Mouse (Mus musculus): ENCODE measurements at regions not wholly inside any gene's neighbourhood (a gene's known extent, or its start where the extent isn't known, plus 50 kb on each side); places are given as distances from the start of the nearest gene placed in this dataset.

GRCm38 (mm10) chr13:71507956-71508401 is 455.5 kb downstream of the Irx1 start:
- DNase-seq (ENCODE audit: extremely low read depth), result no peak
- H3K27me3 ChIP-seq (replicated peaks), result no peaks in the 10 kb centered on the region
- H3K27ac ChIP-seq (ENCODE audit: insufficient read depth, low read depth), result no peak overlapping the region
- no peak for TF ChIP-seq RAD21 (IDR thresholded peaks at IDR 0.05; ENCODE audit: low read depth, low read length)
- no peak for TF ChIP-seq MYC (IDR thresholded peaks at IDR 0.05; ENCODE audit: low read depth, low read length)
- TF ChIP-seq IRF4 (IDR thresholded peaks at IDR 0.05; ENCODE audit: low read depth, low read length), result no peak
- in situ Hi-C loops (cut with MboI; ENCODE audit: low pct_ligation_motif_present, low pct_unique_long_range_greater_than_20kb, low sequenced_read_pairs), result no loop called here
- no peaks in the 10 kb centered on the region for H3K36me3 ChIP-seq (replicated peaks in 1 of 2; ENCODE audit: control insufficient read depth in 1 of 2, insufficient read depth in 1 of 2, low read length in 1 of 2)
- H3K4me1 ChIP-seq (ENCODE audit: control insufficient read depth in 1 of 2, insufficient read depth in 2 of 2), result no peaks in the 10 kb centered on the region
- H3K4me2 ChIP-seq (ENCODE audit: insufficient read depth, low read depth, poor library complexity, severe bottlenecking), result no peak overlapping the region
- H3K9me3 ChIP-seq (replicated peaks; ENCODE audit: low read length), result no peaks in the 10 kb centered on the region
- H3K4me3 ChIP-seq (replicated peaks in 1 of 3; ENCODE audit: low read depth in 2 of 3, low read length in 2 of 3, poor library complexity in 1 of 3), result no peak overlapping the region
- dilution Hi-C loops (cut with MboI; ENCODE audit: extremely low pct_ligation_motif_present, extremely low pct_unique_long_range_greater_than_20kb, low sequenced_read_pairs), result no loop called here
- H3K9ac ChIP-seq (ENCODE audit: insufficient read depth, low read depth), result no peak overlapping the region
- H3K79me2 ChIP-seq (replicated peaks; ENCODE audit: control insufficient read depth, extremely low read depth, insufficient read depth, poor library complexity, severe bottlenecking), result no peaks in the 10 kb centered on the region

GRCm38 (mm10) chr13:71507421-71507931 is 456.0 kb downstream of the Irx1 start:
- in situ Hi-C loops (cut with MboI; ENCODE audit: low pct_ligation_motif_present, low pct_unique_long_range_greater_than_20kb, low sequenced_read_pairs), result no loop called here
- Histone ChIP-seq H3K36me3 (replicated peaks in 1 of 2; ENCODE audit: control insufficient read depth in 1 of 2, insufficient read depth in 1 of 2, low read length in 1 of 2) (no peaks in the 10 kb centered on the region), H3K9me3 (replicated peaks; ENCODE audit: low read length) (no peaks in the 10 kb centered on the region), H3K27ac (ENCODE audit: insufficient read depth, low read depth) (no peak overlapping the region), H3K4me2 (ENCODE audit: insufficient read depth, low read depth, poor library complexity, severe bottlenecking) (no peak overlapping the region), H3K4me1 (ENCODE audit: control insufficient read depth in 1 of 2, insufficient read depth in 2 of 2) (no peaks in the 10 kb centered on the region), H3K79me2 (replicated peaks; ENCODE audit: control insufficient read depth, extremely low read depth, insufficient read depth, poor library complexity, severe bottlenecking) (no peaks in the 10 kb centered on the region), H3K9ac (ENCODE audit: insufficient read depth, low read depth) (no peak overlapping the region), H3K4me3 (replicated peaks in 1 of 3; ENCODE audit: low read depth in 2 of 3, low read length in 2 of 3, poor library complexity in 1 of 3) (no peak overlapping the region), H3K27me3 (replicated peaks) (no peaks in the 10 kb centered on the region)
- TF ChIP-seq ETS1 (conservative IDR thresholded peaks at IDR 0.05; ENCODE audit: low read depth, low read length) (no peak), NRF1 (IDR thresholded peaks at IDR 0.05; ENCODE audit: low read depth, low read length) (no peak), TCF12 (IDR thresholded peaks at IDR 0.05; ENCODE audit: low read depth, low read length) (no peak), TBP (conservative IDR thresholded peaks at IDR 0.05; ENCODE audit: low read depth, low read length) (no peak), PAX5 (IDR thresholded peaks at IDR 0.05; ENCODE audit: low read length) (no peak), MYC (IDR thresholded peaks at IDR 0.05; ENCODE audit: low read depth, low read length) (no peak), EP300 (IDR thresholded peaks at IDR 0.05; ENCODE audit: low read length) (no peak), MAFK (IDR thresholded peaks at IDR 0.05; ENCODE audit: insufficient replicate concordance, low read length) (no peak), IRF4 (IDR thresholded peaks at IDR 0.05; ENCODE audit: low read depth, low read length) (no peak), JUN (IDR thresholded peaks at IDR 0.05; ENCODE audit: insufficient read depth, low read depth, low read length) (no peak), MXI1 (IDR thresholded peaks at IDR 0.05; ENCODE audit: low read depth, low read length) (no peak), POLR2A (IDR thresholded peaks at IDR 0.05; ENCODE audit: low read depth, low read length) (no peak), GABPA (IDR thresholded peaks at IDR 0.05; ENCODE audit: insufficient replicate concordance, low read depth, low read length) (no peak), UBTF (IDR thresholded peaks at IDR 0.05; ENCODE audit: low read depth, low read length) (no peak), BHLHE40 (IDR thresholded peaks at IDR 0.05; ENCODE audit: low read depth, low read length) (no peak), SIN3A (IDR thresholded peaks at IDR 0.05; ENCODE audit: low read length) (no peak), ZC3H11A (IDR thresholded peaks at IDR 0.05; ENCODE audit: low read depth, low read length) (no peak), RCOR1 (conservative IDR thresholded peaks at IDR 0.05; ENCODE audit: low read depth, low read length) (no peak)
- DNase-seq (ENCODE audit: extremely low read depth), result no peak
- dilution Hi-C loops (cut with MboI; ENCODE audit: extremely low pct_ligation_motif_present, extremely low pct_unique_long_range_greater_than_20kb, low sequenced_read_pairs), result no loop called here

All from CH12.LX (cell line).